Comparison of ENCODE assay signal across 27 mouse cellular contexts in genomic region chr4:100122436-100122835, GRCm38 (mm10). TPM values are rescaled to one million over a fixed set of nuclear protein-coding genes. Genes with fewer than 3 reads are reported as not detected.
DNase-seq lines count a peak whose midpoint lies in the region; ATAC-seq and TF ChIP-seq lines count a peak whose summit lies in the region.
"Had no signal": no experiment of that assay in that cellular context is flagged by ENCODE, and none has a peak within 500 bp of the region (broad histone marks: within the 10 kb centered on the region; RNA-seq: fewer than 3 reads in every experiment).

No protein-coding gene starts in this region.

- H3K27ac ChIP-seq in kidney, adult 2 months (ENCODE audit: insufficient read depth, low read depth, low read length) = peak overlapping the region; percentile 66; the same call in 1 of the 2 replicates
- H3K27ac ChIP-seq in kidney, embryonic 14.5 days (ENCODE audit: low read depth, low read length) = no peak overlapping the region
- H3K27ac ChIP-seq in kidney, embryonic 16.5 days (ENCODE audit: low read length) = peak overlapping the region; percentile 2; the same call in 1 of the 2 replicates
- H3K27ac ChIP-seq in midbrain, embryonic 11.5 days (ENCODE audit: low read depth, low read length) = no peak overlapping the region
- H3K27ac ChIP-seq in midbrain, embryonic 14.5 days (replicated peaks; ENCODE audit: low read depth, low read length) = no peak overlapping the region
- H3K27ac ChIP-seq: embryonic facial prominence, embryonic 13.5 days; embryonic facial prominence, embryonic 15.5 days; forebrain, embryonic 10.5 days; forebrain, embryonic 12.5 days had no signal

- H3K9ac ChIP-seq in kidney, embryonic 14.5 days (ENCODE audit: low read depth, low read length) = no peak overlapping the region
- no peak overlapping the region for H3K9ac ChIP-seq in kidney, embryonic 16.5 days (replicated peaks; ENCODE audit: low read length)
- H3K9ac ChIP-seq in midbrain, embryonic 11.5 days (ENCODE audit: low read length) = no peak overlapping the region
- no peak overlapping the region for H3K9ac ChIP-seq in midbrain, embryonic 14.5 days (replicated peaks; ENCODE audit: low read length)
- H3K9ac ChIP-seq: embryonic facial prominence, embryonic 13.5 days; embryonic facial prominence, embryonic 15.5 days; forebrain, embryonic 12.5 days had no signal

- no peaks in the 10 kb centered on the region for H3K27me3 ChIP-seq in kidney, adult 2 months (replicated peaks; ENCODE audit: control insufficient read depth, insufficient read depth, low read length)
- no peaks in the 10 kb centered on the region for H3K27me3 ChIP-seq in kidney, embryonic 14.5 days (ENCODE audit: control insufficient read depth, insufficient read depth, low read length)
- H3K27me3 ChIP-seq in kidney, embryonic 16.5 days (ENCODE audit: insufficient read depth, low read length) = no peaks in the 10 kb centered on the region
- H3K27me3 ChIP-seq in midbrain, embryonic 11.5 days (ENCODE audit: control insufficient read depth, insufficient read depth, low read length) = no peaks in the 10 kb centered on the region
- no peaks in the 10 kb centered on the region for H3K27me3 ChIP-seq in midbrain, embryonic 14.5 days (ENCODE audit: control insufficient read depth, insufficient read depth, low read length)
- H3K27me3 ChIP-seq: embryonic facial prominence, embryonic 13.5 days; embryonic facial prominence, embryonic 15.5 days; forebrain, embryonic 12.5 days had no signal

- ATAC-seq in cerebellum, adult (ENCODE audit: insufficient number of reproducible peaks, low FRiP score, low TSS enrichment) = no peak
- no peak for ATAC-seq in kidney, embryonic 14.5 days (ENCODE audit: low FRiP score, low TSS enrichment)
- no peak for ATAC-seq in kidney, embryonic 16.5 days (ENCODE audit: low FRiP score, low TSS enrichment)
- no peak for ATAC-seq in midbrain, embryonic 11.5 days (ENCODE audit: low FRiP score)
- ATAC-seq in midbrain, embryonic 14.5 days (ENCODE audit: low FRiP score, low TSS enrichment) = no peak
- ATAC-seq: CD4-positive, CD25-positive, alpha-beta regulatory T cell, adult 4 months; forebrain, embryonic 14.5 days; forebrain, embryonic 16.5 days had no signal

- no peaks in the 10 kb centered on the region for H3K36me3 ChIP-seq in kidney, adult 2 months (ENCODE audit: control insufficient read depth, insufficient read depth, low read length)
- H3K36me3 ChIP-seq in kidney, embryonic 14.5 days (ENCODE audit: control insufficient read depth, insufficient read depth, low read length) = no peaks in the 10 kb centered on the region
- H3K36me3 ChIP-seq in kidney, embryonic 16.5 days (ENCODE audit: insufficient read depth, low read length) = no peaks in the 10 kb centered on the region
- H3K36me3 ChIP-seq in midbrain, embryonic 11.5 days (ENCODE audit: control insufficient read depth, insufficient read depth, low read length) = no peaks in the 10 kb centered on the region
- no peaks in the 10 kb centered on the region for H3K36me3 ChIP-seq in midbrain, embryonic 14.5 days (ENCODE audit: control insufficient read depth, insufficient read depth, low read length)
- H3K36me3 ChIP-seq: embryonic facial prominence, embryonic 13.5 days; embryonic facial prominence, embryonic 15.5 days; forebrain, embryonic 10.5 days; forebrain, embryonic 12.5 days; G1E had no signal

- no peak overlapping the region for H3K4me3 ChIP-seq in kidney, adult 2 months (ENCODE audit: insufficient read depth, low read depth, low read length)
- H3K4me3 ChIP-seq in kidney, embryonic 14.5 days (ENCODE audit: low read length) = no peak overlapping the region
- no peak overlapping the region for H3K4me3 ChIP-seq in kidney, embryonic 16.5 days (ENCODE audit: low read length)
- H3K4me3 ChIP-seq in midbrain, embryonic 11.5 days (ENCODE audit: low read depth, low read length) = no peak overlapping the region
- H3K4me3 ChIP-seq in midbrain, embryonic 14.5 days (replicated peaks; ENCODE audit: low read depth, low read length) = no peak overlapping the region
- H3K4me3 ChIP-seq: embryonic facial prominence, embryonic 13.5 days; embryonic facial prominence, embryonic 15.5 days; erythroblast, embryonic 14.5 days; forebrain, embryonic 10.5 days; forebrain, embryonic 12.5 days had no signal

- no peak for TF ChIP-seq CTCF in kidney, adult 2 months (conservative IDR thresholded peaks at IDR 0.05; ENCODE audit: insufficient read depth, insufficient read length, low read depth, low read length)

- 82% methylated on average over 3 of the region's 3 CpGs for WGBS in kidney, adult 2 months
- WGBS in kidney, embryonic 14.5 days = 96% methylated on average over 3 of the region's 3 CpGs
- WGBS in kidney, embryonic 16.5 days = 91% methylated on average over 3 of the region's 3 CpGs
- 89% methylated on average over 3 of the region's 3 CpGs for WGBS in midbrain, embryonic 11.5 days
- 91% methylated on average over 3 of the region's 3 CpGs for WGBS in midbrain, embryonic 14.5 days

- peak; percentile 16 for DNase-seq in cerebellum, adult 11-12 months
- no peak for DNase-seq in kidney, adult 2 months
- no peak for DNase-seq in kidney, postnatal 4 days
- DNase-seq in midbrain, embryonic 11.5 days (ENCODE audit: low spot score, missing footprints) = peak; percentile 51
- no peak for DNase-seq in midbrain, embryonic 14.5 days
- DNase-seq: adrenal gland, adult 2 months; adrenal gland, postnatal 10 days; adrenal gland, postnatal 25 days; B cell, adult 2 months; cerebellum, adult 18-20 months; cerebellum, adult 8-10 months; cerebellum, adult 9-11 months; cerebellum, postnatal 14 days; cerebellum, postnatal 36 days; embryo, embryonic 11 days had no signal

- no peaks in the 10 kb centered on the region for H3K9me3 ChIP-seq in kidney, embryonic 14.5 days (ENCODE audit: control insufficient read depth, low read length)
- H3K9me3 ChIP-seq in kidney, embryonic 16.5 days (ENCODE audit: low read length) = no peaks in the 10 kb centered on the region
- no peaks in the 10 kb centered on the region for H3K9me3 ChIP-seq in midbrain, embryonic 11.5 days (ENCODE audit: control insufficient read depth, low read length)
- H3K9me3 ChIP-seq in midbrain, embryonic 14.5 days (ENCODE audit: control insufficient read depth, low read length) = no peaks in the 10 kb centered on the region
- H3K9me3 ChIP-seq: embryonic facial prominence, embryonic 13.5 days; embryonic facial prominence, embryonic 15.5 days; forebrain, embryonic 10.5 days; forebrain, embryonic 12.5 days; G1E had no signal

- peaks cover 28% of the 10 kb centered on the region for H3K4me1 ChIP-seq in kidney, adult 2 months (ENCODE audit: control insufficient read depth, insufficient read depth, low read length)
- H3K4me1 ChIP-seq in kidney, embryonic 14.5 days (ENCODE audit: control insufficient read depth, insufficient read depth, low read length) = no peaks in the 10 kb centered on the region
- peaks cover 7% of the 10 kb centered on the region; the same call in 1 of the 2 replicates for H3K4me1 ChIP-seq in kidney, embryonic 16.5 days (ENCODE audit: insufficient read depth, low read length)
- no peaks in the 10 kb centered on the region for H3K4me1 ChIP-seq in midbrain, embryonic 11.5 days (ENCODE audit: control insufficient read depth, insufficient read depth, low read length)
- H3K4me1 ChIP-seq in midbrain, embryonic 14.5 days (ENCODE audit: control insufficient read depth, insufficient read depth, low read length) = no peaks in the 10 kb centered on the region
- H3K4me1 ChIP-seq: forebrain, embryonic 12.5 days had no signal

- no peak overlapping the region for H3K4me2 ChIP-seq in kidney, embryonic 14.5 days (replicated peaks; ENCODE audit: low read depth, low read length)
- H3K4me2 ChIP-seq in kidney, embryonic 16.5 days (replicated peaks; ENCODE audit: low read depth, low read length) = no peak overlapping the region
- no peak overlapping the region for H3K4me2 ChIP-seq in midbrain, embryonic 11.5 days
- H3K4me2 ChIP-seq in midbrain, embryonic 14.5 days (ENCODE audit: low read length) = no peak overlapping the region
- H3K4me2 ChIP-seq: embryonic facial prominence, embryonic 13.5 days; embryonic facial prominence, embryonic 15.5 days; forebrain, embryonic 12.5 days had no signal

- TF ChIP-seq POLR2A in kidney, adult 2 months (IDR thresholded peaks at IDR 0.05; ENCODE audit: low read depth, low read length) = no peak

RNA-seq across cellular contexts. Expression of gene Ror1, which starts 26.8 kb away (rescaled TPM):
- 2.2 and 2.8 TPM in 2 replicates for polyA plus RNA-seq in kidney, adult 2 months (2012; rRNA removed)
- polyA plus RNA-seq in kidney, embryonic 14.5 days (2014; fragmentation: Nextera tagmentation; extraction: Ambion mirVana) = 11.3 and 12.8 TPM in 2 replicates
- polyA plus RNA-seq in kidney, embryonic 16.5 days (2015; fragmentation: Nextera tagmentation; extraction: Ambion mirVana) = 9.2 and 9.3 TPM in 2 replicates
- polyA plus RNA-seq in midbrain, embryonic 11.5 days (2014; fragmentation: Nextera tagmentation; extraction: Ambion mirVana) = 4.8 TPM in 2 replicates
- polyA plus RNA-seq in midbrain, embryonic 14.5 days (2014; fragmentation: Nextera tagmentation; extraction: Ambion mirVana) = 0.81 and 1.5 TPM in 2 replicates
- polyA plus RNA-seq: CD4-positive, CD25-positive, alpha-beta regulatory T cell, adult 4 months; erythroblast, embryonic 14.5 days; G1E had no signal

Comparison
In these comparisons a context has a peak if more than half of its experiments do, and no peak if none do; other contexts are left out.
1. DNase-seq: peak in cerebellum, adult 11-12 months (single experiment) and midbrain, embryonic 11.5 days (single experiment); none in kidney, adult 2 months (single experiment), kidney, postnatal 4 days (0 of 2) and midbrain, embryonic 14.5 days (single experiment).
2. H3K27ac ChIP-seq: peak in kidney, adult 2 months (single experiment) and kidney, embryonic 16.5 days (single experiment); none in kidney, embryonic 14.5 days (single experiment), midbrain, embryonic 11.5 days (single experiment) and midbrain, embryonic 14.5 days (single experiment).